Mouse (Mus musculus): ENCODE data around the gene Ppp6r2. TPM values are rescaled to one million over a fixed set of nuclear protein-coding genes. Genes with fewer than 3 reads are reported as not detected.
A peak's percentile ranks its signal among the peaks of the same experiment; 100 is the strongest.

Ppp6r2 gene
- total and polyA plus RNA-seq, 2 experiments from 2014 or later, result 87.1 to 225 TPM

DNA sequence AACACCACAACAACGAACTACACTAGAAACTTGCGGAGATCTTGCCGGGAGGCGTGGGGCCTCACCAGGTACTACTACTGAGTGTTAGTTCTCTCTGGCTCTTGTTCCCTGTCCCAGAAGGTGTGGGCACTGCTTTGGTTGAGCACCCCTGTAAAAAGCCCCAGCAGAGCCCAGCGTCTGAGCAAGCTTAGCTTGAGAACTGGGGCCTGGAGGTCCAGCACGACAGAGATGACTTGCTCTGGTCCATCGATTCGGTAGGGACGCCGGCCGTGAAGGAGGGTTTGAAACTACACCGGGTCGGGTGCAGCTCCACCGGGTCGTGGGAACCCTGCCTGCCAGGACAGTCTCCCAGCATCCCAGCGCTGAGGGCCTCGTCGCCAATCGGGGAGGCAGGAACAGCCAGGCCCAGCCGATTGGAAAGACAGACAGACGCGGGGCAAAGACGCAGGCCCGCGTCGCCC lies 31.2 kb upstream of the Ppp6r2 start:
- Histone ChIP-seq H3K27ac (ENCODE audit: low read depth, low read length) (peak overlapping the region; percentile 85), H3K9me3 (ENCODE audit: low read length) (no peaks in the 10 kb centered on the region), H3K36me3 (ENCODE audit: insufficient read depth, low read length) (peaks cover 3% of the 10 kb centered on the region; the same call in 1 of the 2 replicates), H3K4me3 (ENCODE audit: low read depth, low read length) (peak overlapping the region; percentile 83), H3K4me2 (ENCODE audit: low read depth, low read length, poor library complexity, severe bottlenecking) (peak overlapping the region; percentile 77), H3K27me3 (ENCODE audit: insufficient read depth, low read length) (no peaks in the 10 kb centered on the region), H3K4me1 (ENCODE audit: insufficient read depth, low read length) (peaks cover 38% of the 10 kb centered on the region), H3K9ac (replicated peaks; ENCODE audit: low read length, poor library complexity, severe bottlenecking) (peak overlapping the region; percentile 93)
- TF ChIP-seq CTCF (IDR thresholded peaks at IDR 0.05), result no peak
- no peak; the same call in none of the 2 replicates for ATAC-seq (ENCODE audit: low FRiP score)
- WGBS, result under 1% methylated on average over 25 of the region's 26 CpGs
- no peak for DNase-seq (ENCODE audit: low spot score)

DNA sequence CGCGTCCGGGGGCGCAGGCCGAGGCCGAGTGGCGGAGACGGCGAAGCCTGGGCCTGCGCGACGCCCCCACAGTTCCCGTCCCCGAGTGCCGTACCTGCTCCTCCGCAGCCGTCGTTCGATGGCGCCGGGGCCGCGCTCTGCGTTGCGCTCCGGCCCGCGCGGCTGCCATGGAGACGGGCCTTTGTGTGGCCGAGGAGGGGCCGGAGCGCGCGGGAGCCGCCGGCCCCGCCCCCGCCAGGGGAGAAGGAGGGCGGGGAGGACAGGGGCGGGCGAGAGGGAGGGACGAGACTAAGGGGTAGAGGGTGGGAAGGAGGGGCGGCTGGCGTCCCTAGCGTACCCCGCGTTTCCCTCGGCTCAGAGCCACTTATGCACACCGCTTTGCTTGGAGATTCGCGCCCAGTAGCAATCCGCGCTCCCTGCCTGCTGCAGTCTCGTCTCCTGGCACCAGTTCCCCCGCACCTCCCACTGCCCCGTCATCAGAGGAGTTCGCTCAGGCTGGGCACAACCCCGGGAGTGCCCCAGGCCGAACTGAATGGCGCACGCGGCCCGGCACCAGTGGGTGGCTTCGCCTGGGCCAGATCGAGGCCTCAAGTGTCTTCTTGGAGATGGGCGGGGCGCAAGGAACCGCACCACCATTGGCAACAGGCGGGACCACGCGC lies 30.7 kb upstream of the Ppp6r2 start, which contains the start of gene Plxnb2:
Plxnb2 (minus strand) TSS at position 218 of the 659 bp plus-strand sequence.
- no peaks in the 10 kb centered on the region for H3K9me3 ChIP-seq (ENCODE audit: low read length)
- WGBS, result under 1% methylated on average over 59 of the region's 72 CpGs
- peak within 1 kb of the TSS; percentile 85 for H3K27ac ChIP-seq (ENCODE audit: low read depth, low read length)
- H3K4me2 ChIP-seq (ENCODE audit: low read depth, low read length, poor library complexity, severe bottlenecking), result peak within 1 kb of the TSS; percentile 77
- peaks cover 9% of the 10 kb centered on the region; the same call in 1 of the 2 replicates for H3K36me3 ChIP-seq (ENCODE audit: insufficient read depth, low read length)
- H3K27me3 ChIP-seq (ENCODE audit: insufficient read depth, low read length), result no peaks in the 10 kb centered on the region
- ATAC-seq (ENCODE audit: low FRiP score) (peak; percentile 87), DNase-seq (ENCODE audit: low spot score) (peak; percentile 93)
- peak within 1 kb of the TSS; percentile 83 for H3K4me3 ChIP-seq (ENCODE audit: low read depth, low read length)
- no peak for TF ChIP-seq CTCF (IDR thresholded peaks at IDR 0.05)
- peak within 1 kb of the TSS; percentile 93 for H3K9ac ChIP-seq (replicated peaks; ENCODE audit: low read length, poor library complexity, severe bottlenecking)
- H3K4me1 ChIP-seq (ENCODE audit: insufficient read depth, low read length), result peaks cover 33% of the 10 kb centered on the region

DNA sequence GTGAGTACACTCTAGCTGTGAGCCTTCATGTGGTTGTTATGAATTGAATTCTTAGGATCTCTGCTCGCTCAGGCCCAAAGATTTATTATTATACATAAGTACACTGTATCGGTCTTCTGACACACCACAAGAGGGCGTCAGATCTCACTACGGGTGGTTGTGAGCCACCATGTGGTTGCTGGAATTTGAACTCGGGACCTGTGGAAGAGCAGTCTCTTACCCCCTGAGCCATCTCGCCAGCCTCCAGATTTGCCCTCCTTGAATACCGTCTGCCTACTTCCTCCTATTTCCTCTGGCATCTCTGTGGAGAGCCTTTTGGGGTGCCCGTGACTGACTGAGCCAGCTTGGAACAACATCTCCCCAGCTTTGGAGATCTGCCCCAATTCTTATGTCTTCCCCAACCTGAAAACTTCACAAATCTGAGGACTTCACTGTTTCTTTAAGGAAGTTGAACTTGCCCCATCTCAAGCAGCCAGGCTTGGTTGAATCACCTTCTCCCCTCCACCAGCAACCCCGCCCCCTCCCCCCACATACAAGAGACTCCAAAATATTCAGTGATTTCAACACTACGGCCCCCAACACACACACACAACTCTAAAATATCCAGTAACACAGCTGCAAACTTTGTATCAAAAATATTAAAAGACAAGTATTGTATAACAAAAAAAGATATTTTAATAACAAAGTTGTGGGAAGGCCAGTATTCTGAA lies 29.6 kb upstream of the Ppp6r2 start:
- TF ChIP-seq CTCF (IDR thresholded peaks at IDR 0.05), result peak; percentile 57
- Histone ChIP-seq H3K36me3 (ENCODE audit: insufficient read depth, low read length) (peaks cover 19% of the 10 kb centered on the region), H3K4me3 (ENCODE audit: low read depth, low read length) (no peak overlapping the region), H3K4me2 (ENCODE audit: low read depth, low read length, poor library complexity, severe bottlenecking) (peak overlapping the region; percentile 77; the same call in 1 of the 2 replicates), H3K9me3 (ENCODE audit: low read length) (no peaks in the 10 kb centered on the region), H3K4me1 (ENCODE audit: insufficient read depth, low read length) (peaks cover 32% of the 10 kb centered on the region), H3K27ac (ENCODE audit: low read depth, low read length) (no peak overlapping the region), H3K9ac (replicated peaks; ENCODE audit: low read length, poor library complexity, severe bottlenecking) (no peak overlapping the region), H3K27me3 (ENCODE audit: insufficient read depth, low read length) (no peaks in the 10 kb centered on the region)
- no peak for ATAC-seq (ENCODE audit: low FRiP score)
- 78% methylated on average over 10 of the region's 10 CpGs for WGBS
- DNase-seq (ENCODE audit: low spot score), result no peak

DNA sequence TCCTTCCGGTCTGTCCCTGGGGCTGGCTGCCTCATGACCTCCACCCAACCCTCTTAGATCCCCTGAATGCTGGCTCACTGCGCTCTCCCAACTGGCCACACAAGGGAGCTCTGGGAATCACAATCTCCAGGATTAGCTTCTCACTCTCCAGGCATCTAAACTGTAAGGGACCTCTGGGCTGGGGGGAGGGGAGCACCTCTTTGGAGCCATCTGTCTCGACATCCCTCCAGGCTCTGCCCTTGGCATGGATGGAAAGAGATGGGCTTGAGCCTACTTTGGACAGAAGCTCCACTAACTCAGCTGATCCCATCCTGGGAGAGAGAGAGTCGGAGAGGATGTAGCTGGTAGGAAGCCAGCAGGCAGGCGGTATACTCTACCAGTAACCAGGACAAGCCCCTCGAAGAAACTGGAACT lies 29.0 kb upstream of the Ppp6r2 start:
- Histone ChIP-seq H3K4me3 (ENCODE audit: low read depth, low read length) (no peak overlapping the region), H3K36me3 (ENCODE audit: insufficient read depth, low read length) (peaks cover 25% of the 10 kb centered on the region), H3K4me1 (ENCODE audit: insufficient read depth, low read length) (peaks cover 26% of the 10 kb centered on the region), H3K9ac (replicated peaks; ENCODE audit: low read length, poor library complexity, severe bottlenecking) (no peak overlapping the region), H3K9me3 (ENCODE audit: low read length) (no peaks in the 10 kb centered on the region), H3K27ac (ENCODE audit: low read depth, low read length) (no peak overlapping the region), H3K27me3 (ENCODE audit: insufficient read depth, low read length) (no peaks in the 10 kb centered on the region), H3K4me2 (ENCODE audit: low read depth, low read length, poor library complexity, severe bottlenecking) (no peak overlapping the region)
- DNase-seq (ENCODE audit: low spot score) (peak; percentile 61), ATAC-seq (ENCODE audit: low FRiP score) (no peak)
- WGBS, result 36% methylated on average over 6 of the region's 6 CpGs
- peak; percentile 46 for TF ChIP-seq CTCF (IDR thresholded peaks at IDR 0.05)

DNA sequence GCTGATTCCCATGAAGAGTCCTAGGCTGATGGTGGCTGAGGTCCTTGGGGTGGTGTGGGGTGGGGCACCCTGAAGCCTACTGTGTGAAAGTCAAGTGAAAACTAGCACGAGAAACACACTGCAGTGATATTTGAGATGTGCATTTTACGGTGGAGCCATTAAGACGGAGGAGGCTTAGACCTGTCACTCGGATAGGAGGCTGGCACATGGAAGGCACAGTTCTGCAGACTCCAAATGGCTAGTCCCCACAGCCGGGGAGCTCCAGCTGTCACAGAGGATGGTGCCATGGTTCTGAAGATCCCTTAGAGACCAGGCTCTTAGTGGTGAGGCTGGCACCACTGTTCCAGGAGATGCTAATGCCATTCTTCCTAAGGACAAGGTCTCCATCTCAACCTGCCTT lies 28.5 kb upstream of the Ppp6r2 start:
- no peak for DNase-seq (ENCODE audit: low spot score)
- Histone ChIP-seq H3K27me3 (ENCODE audit: insufficient read depth, low read length) (no peaks in the 10 kb centered on the region), H3K4me2 (ENCODE audit: low read depth, low read length, poor library complexity, severe bottlenecking) (no peak overlapping the region), H3K9ac (replicated peaks; ENCODE audit: low read length, poor library complexity, severe bottlenecking) (no peak overlapping the region), H3K4me1 (ENCODE audit: insufficient read depth, low read length) (peaks cover 21% of the 10 kb centered on the region), H3K4me3 (ENCODE audit: low read depth, low read length) (no peak overlapping the region), H3K9me3 (ENCODE audit: low read length) (no peaks in the 10 kb centered on the region), H3K36me3 (ENCODE audit: insufficient read depth, low read length) (peaks cover 27% of the 10 kb centered on the region), H3K27ac (ENCODE audit: low read depth, low read length) (no peak overlapping the region)
- no peak for ATAC-seq (ENCODE audit: low FRiP score)
- TF ChIP-seq CTCF (IDR thresholded peaks at IDR 0.05), result no peak
- WGBS, result 76% methylated on average over 5 of the region's 5 CpGs

All from midbrain, postnatal 0 days (tissue).